Mouse (Mus musculus): ENCODE results near the gene Slc16a5. TPM values are rescaled to one million over a fixed set of nuclear protein-coding genes. Genes with fewer than 3 reads are reported as not detected.
A peak's percentile ranks its signal among the peaks of the same experiment; 100 is the strongest.
"Not testable (repeated sequence)": the region's sequence is repeated elsewhere in the genome, so short reads cannot be mapped to it uniquely, and the experiment has no call there.

Gene Slc16a5
- polyA plus RNA-seq, 1 experiment from 2014 or later: not detected

DNA sequence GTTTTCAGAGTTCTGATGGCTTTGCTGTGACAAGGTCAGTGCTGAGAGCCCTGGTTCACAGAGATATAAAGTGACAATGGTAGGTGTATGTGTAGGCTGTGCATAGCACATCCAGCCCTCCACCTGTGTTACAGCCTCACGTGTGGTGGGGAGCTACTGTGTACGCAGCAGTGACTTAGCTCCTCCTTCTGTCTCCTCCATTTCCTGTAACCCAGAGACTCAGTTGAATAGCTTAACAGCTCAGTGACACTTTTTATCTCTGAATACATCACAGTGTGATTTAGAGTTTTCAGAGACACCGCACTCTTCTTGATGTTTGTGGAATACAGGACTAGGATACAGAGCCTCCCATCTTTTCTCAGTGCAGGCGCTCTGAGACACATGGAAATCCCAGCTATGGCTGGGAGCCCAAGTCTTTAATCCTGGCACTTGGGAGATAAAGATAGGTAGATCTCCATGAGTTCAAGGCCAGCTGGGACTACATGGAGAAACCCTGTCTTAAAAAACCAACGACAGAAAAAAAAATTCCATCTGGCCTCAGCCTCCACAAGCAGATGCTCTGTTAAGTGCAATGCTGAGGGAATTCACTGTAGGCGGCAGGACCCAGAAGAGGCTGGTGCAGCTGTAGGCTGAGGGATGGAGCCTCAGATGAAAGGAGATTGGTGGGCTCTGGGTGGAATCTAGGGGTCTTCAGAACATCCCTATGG is 19.4 kb downstream of the Slc16a5 start:
- Histone ChIP-seq H3K27me3 (replicated peaks) (no peaks in the 10 kb centered on the region), H3K36me3 (0 out of 2 replicates have a peak, but pooled peaks cover 3% of the 10 kb centered on the region), H3K4me2 (no peak overlapping the region), H3K4me1 (replicated peaks) (peaks cover 14% of the 10 kb centered on the region), H3K27ac (ENCODE audit: poor library complexity, severe bottlenecking) (no peak overlapping the region), H3K9me3 (replicated peaks) (no peaks in the 10 kb centered on the region), H3K4me3 (no peak overlapping the region), H3K9ac (no peak overlapping the region)
- 84% methylated on average over 6 of the region's 6 CpGs for WGBS
- ATAC-seq (ENCODE audit: insufficient number of reproducible peaks, low FRiP score): no peak

- Histone ChIP-seq H3K9me3 (replicated peaks) (no peaks in the 10 kb centered on the region), H3K36me3 (0 out of 2 replicates have a peak, but pooled peaks cover 3% of the 10 kb centered on the region), H3K27ac (ENCODE audit: poor library complexity, severe bottlenecking) (no peak overlapping the region), H3K4me3 (no peak overlapping the region), H3K4me2 (no peak overlapping the region), H3K9ac (no peak overlapping the region), H3K27me3 (replicated peaks) (no peaks in the 10 kb centered on the region), H3K4me1 (replicated peaks) (peaks cover 7% of the 10 kb centered on the region; the same call in 1 of the 2 replicates)
- 67% methylated on average over 11 of the region's 11 CpGs for WGBS
- no peak for ATAC-seq (ENCODE audit: insufficient number of reproducible peaks, low FRiP score)
Observed at GRCm38 (mm10) chr11:115483278-115483677, 21.0 kb downstream of the Slc16a5 start.

GRCm38 (mm10) chr11:115483726-115484125 is 21.5 kb downstream of the Slc16a5 start:
- 17% methylated on average over 6 of the region's 6 CpGs for WGBS
- Histone ChIP-seq H3K4me2 (no peak overlapping the region), H3K9ac (no peak overlapping the region), H3K4me1 (replicated peaks) (peaks cover 7% of the 10 kb centered on the region; the same call in 1 of the 2 replicates), H3K27ac (ENCODE audit: poor library complexity, severe bottlenecking) (no peak overlapping the region), H3K9me3 (replicated peaks) (no peaks in the 10 kb centered on the region), H3K27me3 (replicated peaks) (no peaks in the 10 kb centered on the region), H3K4me3 (no peak overlapping the region), H3K36me3 (peaks cover 5% of the 10 kb centered on the region; the same call in 1 of the 2 replicates)
- ATAC-seq (ENCODE audit: insufficient number of reproducible peaks, low FRiP score): no peak

GRCm38 (mm10) chr11:115485155-115485554 is 22.9 kb downstream of the Slc16a5 start:
- no peak overlapping the region for H3K9ac ChIP-seq
- H3K9me3 ChIP-seq (replicated peaks): no peaks in the 10 kb centered on the region
- H3K36me3 ChIP-seq: peaks cover 19% of the 10 kb centered on the region
- H3K4me3 ChIP-seq: no peak overlapping the region
- no peak overlapping the region for H3K27ac ChIP-seq (ENCODE audit: poor library complexity, severe bottlenecking)
- no peak overlapping the region for H3K4me2 ChIP-seq
- no peak for ATAC-seq (ENCODE audit: insufficient number of reproducible peaks, low FRiP score)
- no peaks in the 10 kb centered on the region for H3K27me3 ChIP-seq (replicated peaks)
- peaks cover 7% of the 10 kb centered on the region; the same call in 1 of the 2 replicates for H3K4me1 ChIP-seq (replicated peaks)
- WGBS: 75% methylated on average over 12 of the region's 12 CpGs

DNA sequence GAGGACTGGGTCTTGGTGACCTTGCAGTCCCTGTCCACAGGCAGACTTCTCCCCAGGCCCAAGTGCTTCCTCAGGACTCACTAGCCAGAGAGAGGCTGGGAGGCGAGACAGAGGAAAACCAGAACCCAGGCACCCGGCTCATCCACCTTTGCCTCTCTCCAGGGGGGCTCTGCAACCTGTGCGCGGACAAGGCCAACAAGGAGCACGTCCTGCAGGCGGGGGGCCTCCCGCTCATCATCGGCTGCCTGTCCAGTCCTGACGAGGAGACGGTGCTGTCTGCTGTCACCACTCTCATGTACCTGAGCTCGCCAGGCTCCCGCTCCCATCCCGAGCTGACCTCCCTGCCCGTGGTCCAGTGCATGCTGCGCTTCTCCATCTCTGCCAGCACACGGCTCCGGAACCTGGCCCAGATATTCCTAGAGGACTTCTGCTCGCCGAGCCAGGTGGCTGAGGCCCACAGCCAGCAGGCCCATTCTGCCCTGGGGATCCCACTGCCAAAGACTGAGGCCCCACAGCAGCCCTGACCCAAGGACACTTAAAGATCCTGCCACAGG is 26.4 kb downstream of the Slc16a5 start:
- H3K4me1 ChIP-seq (replicated peaks): peaks cover 18% of the 10 kb centered on the region
- no peak overlapping the region for H3K4me2 ChIP-seq
- no peak overlapping the region for H3K4me3 ChIP-seq
- H3K27me3 ChIP-seq (replicated peaks): no peaks in the 10 kb centered on the region
- no peaks in the 10 kb centered on the region for H3K9me3 ChIP-seq (replicated peaks)
- H3K36me3 ChIP-seq: peaks cover 19% of the 10 kb centered on the region
- WGBS: 71% methylated on average over 19 of the region's 19 CpGs
- no peak for ATAC-seq (ENCODE audit: insufficient number of reproducible peaks, low FRiP score)
- no peak overlapping the region for H3K27ac ChIP-seq (ENCODE audit: poor library complexity, severe bottlenecking)
- 0 out of 2 replicates have a peak overlapping the region, but pooled peaks have one; percentile 23 for H3K9ac ChIP-seq

- no peak overlapping the region; the same call in 1 of the 2 replicates for H3K27ac ChIP-seq (ENCODE audit: poor library complexity, severe bottlenecking)
- peak overlapping the region; percentile 89 for H3K4me2 ChIP-seq
- peak overlapping the region; percentile 73 for H3K9ac ChIP-seq
- no peaks in the 10 kb centered on the region for H3K9me3 ChIP-seq (replicated peaks)
- peaks cover 11% of the 10 kb centered on the region for H3K4me1 ChIP-seq (replicated peaks)
- peaks cover 19% of the 10 kb centered on the region for H3K36me3 ChIP-seq
- 21% methylated on average over 25 of the region's 25 CpGs for WGBS
- H3K27me3 ChIP-seq (replicated peaks): no peaks in the 10 kb centered on the region
- ATAC-seq (ENCODE audit: insufficient number of reproducible peaks, low FRiP score): no peak; the same call in 1 of the 2 replicates
- H3K4me3 ChIP-seq: peak overlapping the region; percentile 70
Observed at GRCm38 (mm10) chr11:115490441-115491355, 28.4 kb downstream of the Slc16a5 start.

DNA sequence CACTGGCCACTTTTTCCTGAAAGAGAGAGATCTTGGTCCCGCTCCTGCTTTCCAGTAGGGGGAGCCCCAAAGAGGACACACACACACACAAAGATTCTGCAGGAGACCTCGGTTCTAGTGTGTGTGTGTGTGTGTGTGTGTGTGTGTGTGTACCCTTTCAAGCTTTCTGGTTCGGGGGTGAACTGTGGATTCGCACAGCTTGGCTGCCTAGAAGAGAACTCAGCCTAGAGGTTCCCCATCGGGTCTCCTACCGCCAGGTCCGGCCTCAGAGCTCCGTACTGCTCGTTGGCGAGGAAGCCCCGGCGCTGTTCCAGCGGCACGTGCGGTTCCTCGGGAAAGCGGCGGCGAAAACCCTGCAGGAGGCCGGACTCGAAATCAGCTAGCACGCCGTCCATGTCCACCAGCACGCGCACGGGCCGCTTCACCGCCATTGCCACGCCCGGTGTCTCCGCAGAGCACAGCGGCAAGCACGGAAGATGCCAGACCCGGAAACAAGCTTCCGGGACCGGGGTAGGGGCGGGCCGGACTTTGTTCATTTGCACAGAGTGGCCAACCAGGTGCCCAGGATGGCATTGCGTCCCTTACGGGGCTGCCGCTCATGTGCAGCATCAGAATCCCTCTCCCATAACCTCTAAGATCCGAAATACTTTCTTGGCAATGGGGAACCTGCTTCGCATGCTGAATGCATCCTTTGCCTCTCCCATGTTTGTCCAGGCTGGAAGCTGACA is 29.2 kb downstream of the Slc16a5 start, which contains the start of gene Nt5c:
Gene Nt5c (minus strand): TSS at position 507 of the 728 bp plus-strand sequence.
- peak within 1 kb of the TSS; percentile 89 for H3K4me2 ChIP-seq
- peaks cover 20% of the 10 kb centered on the region for H3K36me3 ChIP-seq
- under 1% methylated on average over 43 of the region's 43 CpGs for WGBS
- H3K9me3 ChIP-seq (replicated peaks): no peaks in the 10 kb centered on the region
- H3K4me3 ChIP-seq: peak within 1 kb of the TSS; percentile 70
- peak within 1 kb of the TSS; percentile 65 for H3K27ac ChIP-seq (ENCODE audit: poor library complexity, severe bottlenecking)
- H3K27me3 ChIP-seq (replicated peaks): no peaks in the 10 kb centered on the region
- H3K9ac ChIP-seq: peak within 1 kb of the TSS; percentile 73
- H3K4me1 ChIP-seq (replicated peaks): peaks cover 11% of the 10 kb centered on the region
- ATAC-seq (ENCODE audit: insufficient number of reproducible peaks, low FRiP score): peak; percentile 86

GRCm38 (mm10) chr11:115492387-115492786 is 30.1 kb downstream of the Slc16a5 start:
- Histone ChIP-seq H3K27ac (ENCODE audit: poor library complexity, severe bottlenecking) (no peak overlapping the region), H3K36me3 (peaks cover 27% of the 10 kb centered on the region), H3K4me3 (peak overlapping the region; percentile 70), H3K9me3 (replicated peaks) (no peaks in the 10 kb centered on the region), H3K9ac (0 out of 2 replicates have a peak overlapping the region, but pooled peaks have one; percentile 73), H3K27me3 (replicated peaks) (no peaks in the 10 kb centered on the region), H3K4me2 (peak overlapping the region; percentile 89), H3K4me1 (replicated peaks) (peaks cover 11% of the 10 kb centered on the region)
- ATAC-seq (ENCODE audit: insufficient number of reproducible peaks, low FRiP score): no peak
- WGBS: 31% methylated on average over 6 of the region's 6 CpGs

DNA sequence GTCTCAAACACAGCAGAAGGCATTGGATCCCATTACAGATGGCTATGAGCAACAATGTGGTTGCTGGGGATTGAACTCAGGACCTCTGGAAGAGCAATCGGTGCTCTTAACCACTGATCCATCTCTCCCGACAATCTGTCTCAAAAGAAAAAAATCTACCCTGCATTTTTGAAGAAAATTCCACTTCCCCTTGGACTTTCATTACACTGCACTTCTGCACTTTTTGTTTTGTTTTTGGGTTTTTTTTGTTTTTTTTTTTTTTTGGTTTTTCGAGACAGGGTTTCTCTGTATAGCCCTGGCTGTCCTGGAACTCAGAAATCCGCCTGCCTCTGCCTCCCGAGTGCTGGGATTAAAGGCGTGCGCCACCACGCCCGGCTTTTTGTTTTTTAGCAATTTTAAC is 34.3 kb downstream of the Slc16a5 start:
- not testable (repeated sequence) for H3K9ac ChIP-seq; ATAC-seq (ENCODE audit: insufficient number of reproducible peaks, low FRiP score); H3K9me3 ChIP-seq (replicated peaks); H3K4me1 ChIP-seq (replicated peaks); H3K27ac ChIP-seq (ENCODE audit: poor library complexity, severe bottlenecking); H3K4me3 ChIP-seq; H3K27me3 ChIP-seq (replicated peaks); H3K4me2 ChIP-seq
- 87% methylated on average over 9 of the region's 9 CpGs for WGBS
- peaks cover 50% of the 10 kb centered on the region for H3K36me3 ChIP-seq

DNA sequence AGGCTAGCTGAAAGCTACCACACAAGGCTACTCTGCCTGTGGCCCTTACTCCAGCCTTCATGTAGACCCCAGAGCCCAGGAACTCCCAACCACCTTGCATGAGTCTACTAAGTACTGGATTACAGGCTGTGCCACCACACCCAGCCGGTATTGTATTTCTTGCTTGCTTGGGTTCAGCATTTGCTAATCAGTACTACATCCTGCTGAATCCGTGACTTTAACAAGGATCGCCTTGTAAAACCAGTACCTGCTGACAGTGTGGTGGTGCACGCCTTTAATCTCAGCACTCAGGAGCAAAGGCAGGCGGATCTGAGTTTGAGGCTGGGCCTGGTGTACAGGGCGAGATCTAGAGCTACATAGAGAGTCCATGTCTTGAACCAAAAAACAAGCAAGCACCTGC is 40.4 kb downstream of the Slc16a5 start:
- H3K27me3 ChIP-seq (replicated peaks): no peaks in the 10 kb centered on the region
- H3K9me3 ChIP-seq (replicated peaks): no peaks in the 10 kb centered on the region
- peaks cover 23% of the 10 kb centered on the region for H3K4me1 ChIP-seq (replicated peaks)
- H3K9ac ChIP-seq: no peak overlapping the region
- ATAC-seq (ENCODE audit: insufficient number of reproducible peaks, low FRiP score): no peak
- H3K27ac ChIP-seq (ENCODE audit: poor library complexity, severe bottlenecking): no peak overlapping the region
- peaks cover 51% of the 10 kb centered on the region for H3K36me3 ChIP-seq
- H3K4me3 ChIP-seq: no peak overlapping the region
- WGBS: 87% methylated on average over 6 of the region's 6 CpGs
- no peak overlapping the region for H3K4me2 ChIP-seq

All from heart, embryonic 12.5 days (tissue).